Mouse (Mus musculus) frontal cortex, adult 2 months (tissue): ENCODE measurements around the gene Cldn16. TPM values are rescaled to one million over a fixed set of nuclear protein-coding genes. Genes with fewer than 3 reads are reported as not detected.
"Not testable (repeated sequence)": the region's sequence is repeated elsewhere in the genome, so short reads cannot be mapped to it uniquely, and the experiment has no call there.

Experiments used
- DNase-seq, 2 experiments: peaks; one replicate each; pipeline ENCODE4 v3.0.0; 2022; ENCODE audit warnings: low spot score in 1 of 2; ENCODE audit errors: extremely low spot score in 1 of 2
- polyA plus RNA-seq: library from polyadenylated mRNA; depleted of rRNA; stranded (reverse); fragments of >200 nt; gene quantifications from 2 replicates; pipeline ENCODE4 v1.2.3, GENCODE M21; 2012; rRNA removed

Gene Cldn16
- not detected in 2 replicates for polyA plus RNA-seq

DNA sequence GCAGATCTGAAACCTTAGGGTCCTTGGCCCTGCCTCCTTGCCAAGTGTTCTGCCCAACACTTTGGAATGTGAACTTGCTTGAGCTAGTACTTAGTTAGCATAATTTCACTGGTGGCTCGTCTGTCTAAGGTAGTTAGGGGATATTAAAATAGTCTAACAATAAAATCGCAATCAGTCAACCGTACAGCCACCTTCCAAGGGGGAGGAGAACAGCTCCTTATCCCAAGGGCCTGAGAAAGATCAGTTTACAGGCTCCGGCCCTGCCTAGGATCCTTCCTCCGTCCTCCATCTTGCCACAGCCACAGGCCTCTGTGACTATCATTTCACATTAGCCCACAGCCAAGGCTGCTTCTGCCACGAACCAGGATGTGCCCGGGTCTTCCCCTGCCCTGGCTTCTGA lies at the start of gene Cldn16:
TSS of gene Cldn16 (plus strand) at position 301 of the 400 bp plus-strand sequence.
- DNase-seq, result no peak

DNA sequence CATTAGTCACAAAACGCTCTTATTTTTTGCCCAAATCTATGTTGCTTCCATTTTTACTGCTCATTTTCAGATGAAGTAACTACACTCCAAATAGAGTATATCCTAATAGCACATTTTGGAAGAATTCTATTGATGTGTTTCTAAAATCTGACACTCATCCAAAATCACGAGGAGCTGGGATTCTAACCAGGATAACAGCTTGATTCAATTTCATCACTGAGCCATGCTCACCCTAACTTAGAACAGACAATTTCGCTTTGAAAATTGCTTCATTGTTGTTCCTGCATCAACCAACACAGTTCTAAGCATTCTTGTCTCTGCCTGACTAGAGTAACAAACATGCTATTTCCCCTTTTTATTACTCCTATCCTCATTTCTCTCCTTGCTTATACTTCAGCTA lies 44.3 kb upstream of the Cldn16 start:
- peak in 1 of 2 experiments; percentile 20 for DNase-seq

DNA sequence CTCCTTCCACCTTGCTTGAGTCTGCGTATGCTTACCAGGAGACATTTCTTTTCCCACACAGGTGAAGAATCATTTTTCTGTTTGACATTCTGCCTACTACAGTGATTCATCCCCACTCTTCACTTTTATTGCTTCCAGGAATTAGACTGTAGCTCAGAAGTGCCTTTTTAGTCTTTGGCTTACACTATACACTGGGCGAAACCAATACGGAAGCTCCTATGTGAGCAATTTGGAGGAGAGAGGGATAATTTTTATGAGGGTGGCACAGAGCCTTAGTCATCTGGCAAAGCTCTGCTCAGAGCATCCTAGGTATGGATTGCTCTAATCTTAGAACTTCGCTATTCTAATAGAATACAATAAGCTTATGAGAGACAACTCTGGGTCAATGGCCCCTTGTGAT lies 40.9 kb upstream of the Cldn16 start:
- peak in 1 of 2 experiments; percentile 13 for DNase-seq

DNA sequence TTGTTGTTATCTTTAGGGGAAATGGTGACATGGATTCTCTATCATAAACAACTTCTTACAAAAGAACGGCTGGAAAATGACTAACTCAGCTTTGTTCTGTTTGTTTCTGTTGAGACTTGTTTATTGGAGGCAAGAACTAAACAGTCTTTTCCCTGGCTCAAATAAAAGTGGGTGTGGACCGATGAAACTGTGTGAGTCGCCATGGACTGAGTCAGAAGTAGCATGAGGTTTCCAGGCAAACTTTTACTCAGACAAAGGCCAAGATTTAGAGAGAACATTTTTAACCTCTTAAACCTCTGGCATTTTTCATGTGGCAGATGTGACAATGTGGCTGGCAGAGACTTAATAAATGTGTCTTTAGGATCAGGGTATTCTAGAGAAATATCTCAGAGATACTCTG lies 32.7 kb upstream of the Cldn16 start:
- no peak for DNase-seq

DNA sequence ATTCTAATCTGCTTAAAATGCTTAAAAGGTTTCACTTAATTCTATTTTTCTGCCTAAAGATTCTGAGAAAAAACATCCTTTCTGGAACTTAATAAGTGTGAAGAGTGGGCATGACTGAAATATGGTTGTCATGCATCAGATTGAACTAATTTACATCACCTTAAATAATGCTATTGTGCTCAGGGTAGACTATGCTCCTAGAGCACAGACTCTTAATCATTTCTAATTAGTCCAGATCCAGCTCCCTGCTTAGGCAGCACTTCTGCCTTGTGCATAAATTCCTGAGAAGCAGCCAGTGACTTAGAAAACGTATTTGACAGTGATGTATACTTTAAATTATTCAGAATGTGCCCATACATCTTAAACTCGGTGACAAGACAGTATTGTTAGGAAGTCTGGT lies 29.4 kb upstream of the Cldn16 start:
- DNase-seq, result no peak

DNA sequence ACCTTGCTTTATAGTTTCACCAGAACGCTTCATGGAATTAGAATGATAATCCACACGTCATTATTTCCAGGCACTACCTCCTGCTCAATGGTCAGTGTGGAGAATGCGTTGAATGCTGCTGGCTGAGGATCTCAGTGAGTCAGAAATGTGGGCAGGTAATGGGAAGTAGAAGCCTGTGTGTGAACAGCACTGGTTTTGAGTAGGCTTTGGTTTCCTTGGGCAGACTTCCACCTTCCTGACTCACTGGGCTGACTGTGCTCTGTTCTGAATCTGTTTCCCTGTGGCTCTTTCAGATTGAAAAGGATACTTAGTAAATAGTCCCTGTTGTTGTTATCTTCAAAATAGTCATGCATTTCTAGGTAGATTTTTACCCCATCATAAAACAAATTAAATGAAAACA lies 22.9 kb upstream of the Cldn16 start:
- DNase-seq, result peak in 1 of 2 experiments; percentile 52

DNA sequence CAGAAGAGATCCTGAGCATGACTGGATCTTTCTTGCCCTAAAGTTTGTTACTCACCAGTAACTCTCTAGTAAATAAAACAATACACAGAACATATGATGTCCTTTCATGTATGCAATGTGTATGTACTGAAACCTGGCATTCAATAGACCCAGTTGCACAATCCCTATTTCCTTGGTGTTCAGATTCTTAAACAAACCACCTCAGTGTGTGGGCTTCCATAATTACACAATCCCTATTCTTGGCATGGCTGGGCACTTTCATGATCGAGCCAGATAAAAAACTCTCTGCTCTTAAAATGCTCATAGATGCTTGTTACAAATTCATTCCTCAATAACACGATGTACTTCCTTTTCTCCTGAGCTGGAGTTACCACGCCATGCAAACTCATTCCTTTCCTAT lies 21.8 kb upstream of the Cldn16 start:
- peak in 1 of 2 experiments; percentile 7 for DNase-seq

DNA sequence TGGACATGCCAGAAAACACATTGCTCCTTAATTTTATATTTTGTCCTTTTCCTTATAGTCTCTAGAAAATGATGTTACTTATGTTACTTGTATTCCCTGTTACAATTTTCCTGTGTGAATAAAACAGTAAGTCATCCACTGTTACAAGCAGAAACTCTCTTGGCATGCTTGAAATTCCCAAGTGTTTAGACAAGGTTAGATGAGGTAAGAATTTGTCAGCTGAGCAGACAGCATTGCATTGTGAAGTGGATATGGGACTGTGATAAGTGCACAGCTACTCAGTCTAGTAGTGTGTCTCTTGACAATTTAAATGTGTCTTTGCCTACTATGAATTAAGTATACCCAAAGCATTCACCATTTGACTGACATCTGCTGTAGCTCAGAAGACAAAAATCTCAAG lies 18.1 kb upstream of the Cldn16 start:
- no peak for DNase-seq

DNA sequence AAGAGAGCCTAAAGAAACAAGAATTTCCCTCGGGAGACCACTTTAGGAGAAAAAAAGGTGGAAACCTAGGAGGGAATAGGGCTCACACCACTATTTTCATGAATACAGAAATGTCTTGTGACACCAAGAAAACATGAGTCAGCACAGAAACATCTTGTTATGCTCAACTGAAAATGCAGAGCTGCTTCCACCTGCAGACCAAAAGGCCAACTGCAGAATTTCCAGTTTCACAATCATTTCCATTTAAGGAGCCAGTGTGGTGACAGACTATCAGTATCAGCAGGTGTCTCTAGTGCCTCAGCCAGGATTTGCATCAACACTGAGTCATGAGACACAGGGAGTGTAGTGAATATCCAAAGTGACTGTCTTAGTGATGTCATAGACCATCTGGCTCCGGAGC lies 15.3 kb upstream of the Cldn16 start:
- peak; percentile 28 to 56 for DNase-seq

DNA sequence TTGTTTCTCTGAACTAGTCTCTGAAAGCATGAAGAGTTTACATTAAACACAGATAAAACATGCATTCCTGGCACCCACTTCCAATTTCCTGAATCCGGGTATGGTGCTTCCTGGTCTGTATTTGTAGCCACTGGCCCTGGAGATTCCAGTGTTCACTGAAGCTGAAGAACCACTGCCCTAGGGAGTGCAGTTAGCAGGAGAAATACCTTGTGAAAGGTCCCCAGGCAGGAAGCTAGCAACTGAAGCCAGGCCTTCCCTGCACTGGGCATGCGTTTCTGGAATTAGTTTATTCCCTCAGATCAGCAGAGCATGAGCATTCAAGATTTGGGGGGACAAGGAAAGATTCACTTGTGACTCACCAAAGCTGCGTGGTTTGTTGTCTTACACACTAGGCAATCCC lies 8.8 kb upstream of the Cldn16 start:
- DNase-seq, result no peak

DNA sequence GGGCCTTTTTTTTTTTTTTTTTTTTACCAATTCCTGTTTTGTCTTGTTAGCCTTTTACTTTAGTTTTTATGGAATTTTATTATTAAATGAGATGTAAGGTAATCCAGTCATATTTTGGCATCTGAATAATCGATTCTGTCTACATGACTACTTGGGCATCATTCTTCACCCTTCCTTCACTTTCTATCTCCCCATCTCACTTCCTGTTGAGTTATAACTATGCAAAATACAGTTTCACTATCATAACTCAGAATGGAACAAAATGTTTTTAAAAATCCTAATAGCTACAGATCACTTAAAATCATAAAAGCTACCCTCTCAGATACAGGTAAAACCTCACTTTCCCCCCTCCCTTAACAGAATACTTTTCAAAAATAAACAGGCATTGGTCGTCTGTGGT lies 6.8 kb upstream of the Cldn16 start:
- DNase-seq, result no peak

DNA sequence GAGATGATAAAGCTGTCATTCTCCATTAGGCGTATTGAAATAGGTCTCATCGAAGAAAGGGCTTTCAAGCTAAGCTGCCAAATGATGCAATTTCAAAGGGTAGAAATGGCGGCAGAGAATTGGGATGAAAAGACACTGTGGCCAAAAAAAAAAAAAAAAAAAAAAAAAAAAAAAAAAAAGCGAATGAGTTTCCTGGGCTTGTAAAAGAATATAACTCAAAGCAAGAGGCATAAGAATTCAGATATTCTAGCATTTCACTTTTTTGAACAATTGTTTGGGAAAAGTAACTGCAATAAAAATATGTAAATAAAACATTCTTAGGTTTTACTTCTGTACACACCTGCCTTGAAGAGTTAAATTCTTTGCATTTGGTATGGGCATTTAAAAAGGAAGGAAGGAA lies 3.6 kb downstream of the Cldn16 start:
- DNase-seq, result no peak

DNA sequence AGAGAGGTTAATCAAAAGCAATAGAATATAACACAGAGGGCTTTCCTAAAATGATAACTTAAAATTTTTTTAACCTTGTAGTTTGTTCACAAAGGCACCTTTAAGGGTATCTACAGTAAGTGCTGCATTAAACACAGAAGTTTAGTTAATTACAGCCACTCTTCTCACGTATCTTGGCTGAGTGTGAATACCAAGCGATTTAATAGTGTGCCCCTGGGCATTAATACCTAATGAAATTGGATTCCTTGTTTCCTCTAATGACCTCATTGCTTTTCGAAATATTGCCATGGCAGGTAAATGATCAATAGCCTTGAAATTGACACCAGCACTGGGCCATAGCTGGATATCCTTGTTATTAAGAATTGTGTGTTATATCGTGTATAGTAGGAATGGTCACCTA lies 8.3 kb downstream of the Cldn16 start:
- no peak for DNase-seq

DNA sequence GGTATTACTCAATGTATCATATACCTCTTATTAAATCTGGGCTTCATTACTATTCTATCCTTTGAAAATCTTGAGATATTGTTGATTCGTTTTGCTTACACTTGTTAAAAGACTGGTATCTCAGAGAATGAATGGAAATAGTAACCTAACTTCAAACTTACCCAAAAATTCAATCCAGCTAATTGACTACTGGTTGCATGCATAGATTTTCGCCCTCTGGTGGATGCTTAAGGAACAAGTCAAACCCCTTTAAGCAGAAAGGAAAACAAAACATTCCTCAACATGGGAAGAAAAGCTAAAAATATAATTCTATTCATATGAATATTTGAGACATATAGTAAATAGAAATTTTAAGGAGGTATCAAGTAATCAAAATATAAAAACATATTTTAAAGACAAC lies 32.8 kb downstream of the Cldn16 start:
- peak in 1 of 2 experiments; percentile 55 for DNase-seq

DNA sequence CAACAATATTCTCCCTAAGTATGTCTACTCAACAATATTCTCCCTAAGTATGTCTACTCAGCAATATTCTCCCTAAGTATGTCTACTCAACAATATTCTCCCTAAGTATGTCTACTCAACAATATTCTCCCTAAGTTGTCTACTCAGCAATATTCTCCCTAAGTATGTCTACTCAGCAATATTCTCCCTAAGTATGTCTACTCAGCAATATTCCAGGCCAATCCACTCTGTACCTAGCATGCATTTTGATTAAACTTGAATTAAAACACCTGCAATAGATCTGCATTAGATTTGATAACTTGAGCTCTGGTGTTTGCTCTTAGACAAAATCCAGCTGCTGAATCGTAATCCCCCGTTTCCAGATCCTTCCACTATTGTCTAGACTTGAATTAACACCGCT lies 36.8 kb downstream of the Cldn16 start:
- not testable (repeated sequence) for DNase-seq

DNA sequence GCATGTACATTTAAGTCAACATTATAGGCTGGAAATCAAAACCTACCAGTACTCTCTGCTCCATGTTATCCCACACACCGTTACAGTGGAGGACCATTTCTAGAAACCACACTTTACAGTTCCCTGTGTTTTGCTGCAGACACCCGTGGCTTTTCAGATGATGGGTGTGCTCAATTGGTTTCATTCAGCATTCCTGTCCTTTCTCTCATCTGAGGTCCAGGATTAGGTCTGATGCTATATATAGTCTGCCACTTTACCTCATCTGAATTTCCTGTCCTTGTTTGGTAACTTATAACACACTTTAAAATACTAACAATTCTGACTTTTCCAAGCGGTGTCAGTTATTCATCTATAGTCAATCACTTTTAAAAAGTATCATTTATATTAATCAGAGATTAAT lies 37.8 kb downstream of the Cldn16 start:
- DNase-seq, result no peak

DNA sequence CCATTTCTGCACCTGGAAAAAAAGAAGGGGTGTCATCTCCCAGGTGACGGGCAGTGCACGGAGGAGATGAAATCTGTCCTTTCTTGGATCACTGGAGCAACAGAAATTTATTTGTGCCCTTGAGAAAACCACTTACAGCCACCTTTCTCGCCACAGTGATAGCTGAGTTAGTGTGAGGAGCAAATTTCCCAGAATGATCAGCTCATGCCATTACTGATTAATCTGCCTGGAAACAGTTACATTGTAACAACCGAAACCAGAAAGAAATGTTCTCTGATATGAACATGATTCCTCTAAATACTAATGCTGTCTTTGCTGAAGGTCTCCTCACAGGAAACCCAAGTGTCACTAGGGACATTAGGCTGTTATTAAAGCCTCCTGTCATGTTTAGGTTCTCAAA lies 42.0 kb downstream of the Cldn16 start:
- no peak for DNase-seq

DNA sequence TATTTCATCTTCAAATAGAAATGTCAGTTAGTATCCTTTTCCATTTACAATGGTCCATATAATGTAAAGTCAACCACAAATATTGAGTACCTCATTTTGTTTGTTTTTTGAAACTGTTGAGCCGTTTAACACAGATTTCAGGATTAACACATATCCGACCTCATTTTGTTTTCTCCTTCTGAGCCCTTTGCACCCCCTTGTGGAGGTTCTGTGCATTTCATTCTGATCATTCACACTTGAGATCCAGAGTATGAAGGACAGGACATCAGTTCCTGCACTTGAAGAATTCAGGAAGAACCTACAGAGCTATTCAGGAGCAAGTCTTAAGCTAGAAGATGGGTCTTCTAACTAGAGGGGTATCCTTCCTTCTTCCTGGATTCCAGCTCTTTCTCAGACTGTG lies 56.7 kb downstream of the Cldn16 start:
- DNase-seq, result peak in 1 of 2 experiments; percentile 66

DNA sequence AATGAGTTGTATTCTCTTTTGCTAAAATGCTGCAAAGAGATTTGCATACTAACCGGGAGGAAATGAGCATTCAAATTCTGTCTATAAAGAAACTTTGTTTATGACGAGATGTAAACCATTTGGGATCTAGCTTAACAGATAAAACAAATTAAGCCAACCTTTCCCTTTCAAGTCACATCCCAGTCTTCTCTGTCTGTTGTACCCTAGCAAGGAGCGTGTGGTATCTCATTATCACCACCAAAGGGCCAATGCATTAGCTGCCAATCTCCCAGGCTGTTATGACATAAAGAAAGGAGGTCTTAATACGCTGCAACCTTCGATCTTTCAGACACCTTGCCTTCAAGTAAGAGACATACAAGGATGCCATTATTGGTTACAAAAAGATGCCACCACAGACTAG lies 62.9 kb downstream of the Cldn16 start:
- no peak for DNase-seq

DNA sequence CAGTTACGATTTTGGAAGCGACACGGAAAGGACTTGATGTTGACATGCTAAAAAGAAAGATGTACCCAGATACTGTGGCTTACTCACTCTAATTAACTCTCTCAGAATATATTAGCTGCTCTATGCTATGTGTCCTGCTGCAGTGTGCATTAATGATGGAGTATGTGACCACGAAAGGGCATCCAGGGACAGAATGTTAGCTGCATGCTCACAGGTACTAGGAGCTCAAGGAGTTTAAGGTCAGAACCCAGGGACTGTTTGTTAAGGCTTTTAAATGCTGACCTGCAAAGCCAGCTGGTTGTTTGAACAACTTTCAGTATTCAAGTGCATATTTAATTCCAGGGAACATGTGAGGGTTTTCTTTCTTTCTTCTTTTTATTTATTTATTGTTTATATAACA lies 63.7 kb downstream of the Cldn16 start, which contains the start of gene Tmem207:
TSS of gene Tmem207 (minus strand) at position 101 of the 400 bp plus-strand sequence.
- no peak for DNase-seq

DNA sequence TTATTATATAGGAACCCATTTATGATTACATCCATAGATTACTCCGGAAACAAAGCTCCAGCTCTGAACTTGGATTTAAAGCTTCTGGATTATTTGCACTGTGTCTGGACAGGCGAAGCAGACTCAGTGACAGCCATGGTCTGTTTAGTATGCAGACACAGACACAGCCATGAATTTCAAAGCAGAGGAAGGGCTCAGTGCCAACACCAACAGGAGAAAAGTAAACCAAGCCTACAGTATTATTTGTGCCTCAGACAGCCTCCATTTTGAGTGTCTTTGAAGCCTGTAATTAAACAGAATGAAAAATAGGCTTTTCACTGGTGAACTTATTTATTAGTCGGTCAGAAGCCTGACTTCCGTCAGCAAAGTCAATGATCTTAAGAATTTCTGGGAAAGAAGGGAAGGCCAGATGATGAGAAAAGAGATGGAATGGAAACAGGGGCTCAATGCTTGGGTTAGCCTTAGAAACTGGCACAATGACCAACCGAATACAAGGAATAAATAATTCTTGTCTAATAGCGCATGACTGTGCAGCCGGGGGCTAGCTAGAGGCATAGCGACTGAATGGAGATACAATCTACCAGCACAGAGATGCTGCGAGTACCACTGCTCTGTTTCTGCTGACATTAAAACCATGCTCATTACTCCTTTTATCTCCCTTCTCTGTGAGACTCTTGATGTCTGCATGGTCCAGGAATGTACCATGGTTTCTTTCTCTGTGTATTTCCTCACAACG lies 65.2 kb downstream of the Cldn16 start:
- DNase-seq, result peak in 1 of 2 experiments; percentile 34

DNA sequence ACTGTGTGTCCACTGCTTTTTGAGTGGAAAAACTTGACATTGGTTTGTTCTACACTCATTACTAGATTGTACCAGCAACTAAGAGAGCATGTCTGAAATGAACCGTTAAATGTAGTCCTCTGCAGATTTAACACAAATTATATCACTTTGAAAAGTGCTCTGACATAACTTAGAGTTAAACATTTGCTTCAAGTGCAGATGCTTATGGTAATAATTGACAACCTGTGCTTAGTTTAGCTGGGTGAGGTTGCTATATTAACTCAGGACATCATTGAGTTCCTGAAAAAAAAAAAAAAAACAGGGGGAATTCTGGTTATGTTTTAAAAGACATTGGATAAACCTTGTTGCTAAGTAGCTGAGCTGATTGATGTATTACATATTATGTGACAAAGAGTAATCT lies 67.5 kb downstream of the Cldn16 start:
- no peak for DNase-seq

DNA sequence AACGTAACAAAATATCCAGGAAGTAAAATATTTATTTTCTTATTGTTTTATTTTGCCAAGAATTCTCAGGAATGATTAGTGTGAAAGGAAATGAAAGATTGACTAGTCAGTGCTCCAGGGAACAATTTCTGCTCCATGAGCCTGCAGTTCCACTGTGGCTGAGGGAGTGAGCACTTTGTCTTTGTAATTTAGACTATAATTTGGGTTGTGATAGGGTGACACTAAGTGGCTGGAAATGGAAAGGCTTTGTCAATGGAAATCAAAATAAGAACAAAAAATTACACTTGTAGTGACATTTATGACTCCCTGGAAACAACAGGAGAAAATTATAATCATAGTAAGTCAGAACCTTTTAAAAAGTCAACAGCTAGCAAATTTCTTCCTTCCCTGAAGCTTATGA lies 69.4 kb downstream of the Cldn16 start:
- DNase-seq, result no peak
